Mouse (Mus musculus): ENCODE measurements around the gene Furin. TPM values are rescaled to one million over a fixed set of nuclear protein-coding genes. Genes with fewer than 3 reads are reported as not detected.

Furin gene
- polyA plus RNA-seq, 1 experiment from 2014 or later = 120 TPM

DNA sequence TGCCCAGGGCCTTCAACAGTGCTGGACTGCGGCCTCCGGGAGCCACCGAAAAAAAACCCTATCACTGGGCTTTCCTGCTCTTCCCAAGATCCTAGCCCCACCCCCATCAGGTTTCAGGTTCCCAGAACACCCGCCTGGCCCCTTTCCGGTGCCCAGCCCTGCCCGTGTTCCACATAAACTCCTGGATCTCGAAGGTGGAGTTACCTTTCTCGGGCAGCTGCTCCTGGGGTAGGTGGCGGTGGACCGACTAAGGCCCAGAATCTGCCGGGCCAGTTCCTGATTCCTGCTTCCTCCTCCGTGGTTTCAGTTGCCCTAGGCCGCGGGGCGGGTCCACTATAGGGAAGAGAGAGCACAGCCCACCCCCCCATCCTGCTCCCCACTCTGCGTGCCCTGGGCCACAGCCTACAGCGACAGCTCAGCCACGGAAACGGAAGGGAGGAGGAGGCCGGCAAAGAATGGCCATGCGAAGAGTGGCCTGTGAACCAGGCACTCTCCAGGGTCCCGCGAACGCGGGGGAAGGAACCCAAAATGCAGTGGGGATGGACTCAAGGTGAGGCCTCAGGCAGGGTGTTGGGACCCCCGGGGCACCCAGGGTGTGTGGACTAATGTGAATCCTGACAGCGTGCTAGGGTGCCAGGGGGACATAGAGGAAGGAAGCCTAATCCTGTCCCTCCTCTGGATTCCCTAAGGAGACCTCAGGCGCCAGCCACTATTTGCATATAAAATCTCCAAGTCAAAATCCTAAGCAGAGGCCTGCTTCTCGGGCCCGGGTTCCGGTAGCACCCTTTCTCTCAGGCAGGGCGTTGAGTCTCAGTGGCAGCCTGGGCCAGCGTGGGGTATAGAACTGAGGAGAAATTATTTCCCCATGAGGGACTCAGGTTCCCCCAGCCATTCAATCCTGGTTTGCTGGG, 17.3 kb downstream of the Furin start, which contains the start of gene Fes:
Fes (minus strand) TSS at position 314 of the 911 bp plus-strand sequence.
- ChIA-PET POLR2A (no interaction called here), CTCF (interaction anchor here (2.5 to 3.3 kb wide), 2 partner anchors 11 to 192 kb away, joined by 14 to 47 read pairs; no protein-coding TSS in a partner anchor)
- DNase-seq (ENCODE audit: low read depth, low spot score) (no peak), ATAC-seq (no peak)
- TF ChIP-seq CTCF (IDR thresholded peaks at IDR 0.05) = no peak
- no peaks in the 10 kb centered on the region for H3K27me3 ChIP-seq
- in situ Hi-C loops (cut with MboI; ENCODE audit: low pct_unique_long_range_greater_than_20kb) = loop anchor here (5.0 to 25.0 kb wide), 3 partner anchors 194 to 449 kb away; partner anchors contain the start of genes Crtc3 and Iqgap1

DNA sequence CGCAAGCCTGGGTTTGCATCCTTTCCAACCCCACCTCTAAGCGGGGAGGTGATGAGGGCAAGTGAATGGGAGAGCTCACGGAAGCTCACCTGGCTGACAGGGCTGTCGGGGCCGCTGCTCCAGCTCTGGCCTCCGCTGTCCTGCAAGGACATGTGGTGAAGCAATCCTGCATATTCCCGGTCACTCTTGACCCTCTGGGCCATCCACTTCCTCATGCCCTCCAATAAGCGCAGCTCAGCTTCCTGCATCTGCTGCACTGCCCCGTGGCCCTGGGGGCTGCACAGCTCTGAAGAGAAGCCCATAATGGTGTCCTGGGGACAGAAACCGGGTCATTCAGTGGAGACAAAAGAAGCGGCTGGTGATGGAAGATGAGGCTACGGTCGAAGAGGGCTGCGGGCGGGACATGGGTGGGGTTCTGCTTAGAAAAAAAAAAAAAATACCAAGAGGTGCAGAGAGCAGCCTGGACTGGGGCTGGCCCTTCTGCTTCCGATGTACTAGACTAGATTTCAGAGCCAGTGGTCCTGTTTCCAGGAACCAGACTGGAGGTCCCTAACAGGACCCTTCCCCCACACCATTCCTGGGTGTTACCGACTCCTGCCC, 18.1 kb downstream of the Furin start:
- no peak for DNase-seq (ENCODE audit: low read depth, low spot score)
- no peaks in the 10 kb centered on the region for H3K27me3 ChIP-seq
- ChIA-PET POLR2A (interaction anchor here (0.6 kb wide), 1 partner anchor 99 kb away, joined by 4 read pairs; no protein-coding TSS in a partner anchor), CTCF (interaction anchor here (0.7 to 3.3 kb wide), 7 partner anchors 10 to 193 kb away, joined by 3 to 47 read pairs (median 5); partner anchors contain the start of gene Blm)
- ATAC-seq = no peak
- in situ Hi-C loops (cut with MboI; ENCODE audit: low pct_unique_long_range_greater_than_20kb) = loop anchor here (5.0 to 25.0 kb wide), 3 partner anchors 195 to 450 kb away; partner anchors contain the start of genes Crtc3 and Iqgap1
- TF ChIP-seq CTCF (IDR thresholded peaks at IDR 0.05) = no peak

DNA sequence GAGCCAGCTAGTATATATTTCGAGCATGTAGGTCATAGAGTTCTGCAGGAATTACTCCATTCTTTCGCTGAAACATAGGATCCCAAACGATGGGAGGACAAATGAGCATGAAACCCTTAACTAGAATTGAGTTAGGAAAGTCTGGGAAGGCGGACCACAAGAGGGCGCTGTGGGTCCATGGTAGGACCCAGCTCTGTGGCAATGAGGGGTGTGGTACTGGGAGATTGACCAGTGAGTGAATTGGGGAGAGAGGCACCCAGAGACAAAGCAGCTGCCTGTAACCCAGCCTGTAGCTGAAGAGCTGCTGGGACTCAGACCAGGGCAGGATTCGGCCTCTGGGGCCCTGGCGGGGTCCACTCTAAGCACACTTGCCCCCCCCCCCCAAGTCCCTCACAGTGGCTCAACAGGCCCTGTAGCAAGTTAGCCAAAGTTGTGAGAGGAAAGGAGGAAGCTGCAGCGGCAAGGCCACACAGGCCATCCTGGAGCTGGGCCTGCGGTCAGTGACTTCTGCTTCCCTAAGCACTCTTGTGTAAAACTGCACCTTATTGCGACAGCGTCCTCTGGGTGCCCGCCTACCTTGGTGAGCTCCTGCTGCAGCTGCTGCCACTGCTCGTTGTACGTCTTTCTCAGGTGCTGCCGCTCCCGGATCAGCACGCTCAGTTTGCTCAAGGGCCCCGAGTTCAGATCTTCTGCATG, 18.9 kb downstream of the Furin start:
- no peak for ATAC-seq
- in situ Hi-C loops (cut with MboI; ENCODE audit: low pct_unique_long_range_greater_than_20kb) = loop anchor here (5.0 to 25.0 kb wide), 3 partner anchors 196 to 451 kb away; partner anchors contain the start of genes Crtc3 and Iqgap1
- no peak for TF ChIP-seq CTCF (IDR thresholded peaks at IDR 0.05)
- H3K27me3 ChIP-seq = no peaks in the 10 kb centered on the region
- ChIA-PET POLR2A (interaction anchor here (0.6 kb wide), 1 partner anchor 100 kb away, joined by 4 read pairs; no protein-coding TSS in a partner anchor), CTCF (interaction anchor here (0.7 to 3.3 kb wide), 10 partner anchors 9 to 194 kb away, joined by 3 to 47 read pairs (median 4); partner anchors contain the start of genes Blm and Unc45a)
- no peak for DNase-seq (ENCODE audit: low read depth, low spot score)

DNA sequence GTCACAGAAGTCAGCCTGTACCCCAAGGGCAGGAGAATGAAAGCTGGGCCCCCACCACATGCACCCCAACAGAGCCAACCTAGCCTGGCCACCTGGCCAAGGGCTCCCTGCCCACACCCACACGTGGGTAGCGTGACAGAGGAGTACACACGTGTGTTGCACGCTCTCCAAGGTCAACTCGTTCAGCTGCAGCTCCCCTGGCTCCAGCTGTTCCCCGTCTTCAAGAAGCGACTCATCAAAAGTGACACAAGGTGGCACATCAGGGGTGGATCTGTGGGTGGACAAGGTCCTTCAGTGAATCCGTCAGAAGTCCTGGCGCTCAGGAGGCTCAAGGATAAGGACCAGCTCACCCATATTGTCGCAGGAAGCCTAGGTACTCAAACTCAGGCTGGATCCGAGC, 22.3 kb downstream of the Furin start:
- ATAC-seq = no peak
- in situ Hi-C loops (cut with MboI; ENCODE audit: low pct_unique_long_range_greater_than_20kb) = loop anchor here (25.0 kb wide), 2 partner anchors 304 to 454 kb away; partner anchors contain the start of genes Crtc3 and Iqgap1
- no peak for DNase-seq (ENCODE audit: low read depth, low spot score)
- no peak for TF ChIP-seq CTCF (IDR thresholded peaks at IDR 0.05)
- CTCF ChIA-PET = interaction anchor here (0.9 to 3.7 kb wide), 3 partner anchors 11 to 198 kb away, joined by 3 to 19 read pairs (median 10); partner anchors contain the start of genes Hddc3 and Unc45a
- POLR2A ChIA-PET = no interaction called here
- H3K27me3 ChIP-seq = no peaks in the 10 kb centered on the region

DNA sequence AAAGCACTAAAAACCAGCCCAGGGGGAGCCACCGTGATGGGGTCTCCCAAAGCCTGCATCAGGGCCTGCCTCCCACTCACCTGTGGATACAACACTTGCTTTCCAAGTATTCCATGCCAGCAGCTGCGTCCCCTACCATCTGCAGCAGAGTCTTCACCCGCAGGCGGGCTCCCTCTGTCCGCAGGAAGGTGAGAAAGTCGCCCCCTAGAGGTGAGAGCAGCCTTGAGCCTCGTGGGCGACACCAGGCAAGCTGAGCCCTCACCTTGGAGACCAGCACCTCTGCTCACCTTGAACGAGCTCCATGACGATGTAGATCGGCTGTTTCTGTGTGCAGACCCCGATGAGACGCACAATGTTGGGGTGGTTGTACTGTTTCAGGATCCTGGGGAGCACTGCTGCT, 25.7 kb downstream of the Furin start:
- no peak for TF ChIP-seq CTCF (IDR thresholded peaks at IDR 0.05)
- no peaks in the 10 kb centered on the region for H3K27me3 ChIP-seq
- ATAC-seq = no peak
- no peak for DNase-seq (ENCODE audit: low read depth, low spot score)
- CTCF ChIA-PET = interaction anchor here (0.9 to 2.4 kb wide), 7 partner anchors 9 to 205 kb away, joined by 3 to 7 read pairs (median 3); partner anchors contain the start of genes Hddc3, Man2a2 and Unc45a
- in situ Hi-C loops (cut with MboI; ENCODE audit: low pct_unique_long_range_greater_than_20kb) = loop anchor here (5.0 to 25.0 kb wide), 3 partner anchors 37 to 458 kb away; partner anchors contain the start of genes Crtc3, Hddc3, Iqgap1 and Unc45a
- POLR2A ChIA-PET = no interaction called here

DNA sequence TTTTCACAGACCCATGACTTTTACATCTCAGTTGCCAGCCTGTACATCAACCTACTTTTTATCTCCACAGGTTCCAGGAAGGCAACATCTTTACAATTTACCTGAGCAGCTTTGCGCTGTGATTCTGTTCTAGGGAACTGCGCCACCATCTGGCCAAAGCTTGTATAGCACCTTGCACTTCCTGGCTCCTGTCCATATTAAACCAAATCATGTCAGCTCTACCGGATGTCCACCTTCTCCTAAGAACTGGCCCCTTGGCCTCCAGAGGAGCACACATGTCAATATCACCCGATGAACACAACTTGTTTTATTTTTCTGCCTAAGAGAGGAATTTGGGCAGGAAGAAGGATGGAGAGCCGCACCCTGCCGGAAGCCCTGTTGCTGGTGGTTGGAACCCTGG, 27.8 kb downstream of the Furin start:
- ChIA-PET POLR2A (no interaction called here), CTCF (interaction anchor here (1.3 to 3.6 kb wide), 4 partner anchors 9 to 207 kb away, joined by 3 to 14 read pairs (median 10); partner anchors contain the start of genes Fes and Unc45a)
- no peak for TF ChIP-seq CTCF (IDR thresholded peaks at IDR 0.05)
- no peaks in the 10 kb centered on the region for H3K27me3 ChIP-seq
- ATAC-seq (no peak), DNase-seq (ENCODE audit: low read depth, low spot score) (no peak)
- in situ Hi-C loops (cut with MboI; ENCODE audit: low pct_unique_long_range_greater_than_20kb) = loop anchor here (5.0 to 25.0 kb wide), 3 partner anchors 35 to 460 kb away; partner anchors contain the start of genes Crtc3, Hddc3, Iqgap1 and Unc45a

DNA sequence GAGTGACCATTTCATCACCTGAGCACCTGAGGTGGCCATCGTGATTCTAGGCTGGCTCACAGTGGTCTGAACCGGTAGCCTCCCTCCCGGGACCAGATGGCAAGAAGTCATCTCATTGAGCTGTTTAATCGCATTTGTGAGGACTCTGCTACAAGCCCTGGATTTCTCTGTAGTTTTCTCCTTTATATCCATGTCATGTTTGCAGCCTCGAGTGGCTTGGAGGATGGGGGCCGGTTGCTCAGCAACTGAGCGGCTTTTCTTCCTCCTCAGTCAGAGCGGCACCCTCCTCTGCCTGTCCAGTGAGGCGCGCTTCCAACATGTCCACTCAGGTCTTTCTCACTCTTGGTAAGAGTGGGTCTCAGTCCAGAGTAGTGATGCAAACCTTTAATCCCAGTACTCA, 29.0 kb downstream of the Furin start:
- POLR2A ChIA-PET = no interaction called here
- no peaks in the 10 kb centered on the region for H3K27me3 ChIP-seq
- DNase-seq (ENCODE audit: low read depth, low spot score) = no peak
- CTCF ChIA-PET = interaction anchor here (3.6 kb wide), 1 partner anchor 10 kb away, joined by 14 read pairs; the partner anchor contains the start of gene Fes
- in situ Hi-C loops (cut with MboI; ENCODE audit: low pct_unique_long_range_greater_than_20kb) = loop anchor here (5.0 to 25.0 kb wide), 3 partner anchors 34 to 461 kb away; partner anchors contain the start of genes Crtc3, Hddc3, Iqgap1 and Unc45a
- no peak for ATAC-seq
- TF ChIP-seq CTCF (IDR thresholded peaks at IDR 0.05) = no peak

DNA sequence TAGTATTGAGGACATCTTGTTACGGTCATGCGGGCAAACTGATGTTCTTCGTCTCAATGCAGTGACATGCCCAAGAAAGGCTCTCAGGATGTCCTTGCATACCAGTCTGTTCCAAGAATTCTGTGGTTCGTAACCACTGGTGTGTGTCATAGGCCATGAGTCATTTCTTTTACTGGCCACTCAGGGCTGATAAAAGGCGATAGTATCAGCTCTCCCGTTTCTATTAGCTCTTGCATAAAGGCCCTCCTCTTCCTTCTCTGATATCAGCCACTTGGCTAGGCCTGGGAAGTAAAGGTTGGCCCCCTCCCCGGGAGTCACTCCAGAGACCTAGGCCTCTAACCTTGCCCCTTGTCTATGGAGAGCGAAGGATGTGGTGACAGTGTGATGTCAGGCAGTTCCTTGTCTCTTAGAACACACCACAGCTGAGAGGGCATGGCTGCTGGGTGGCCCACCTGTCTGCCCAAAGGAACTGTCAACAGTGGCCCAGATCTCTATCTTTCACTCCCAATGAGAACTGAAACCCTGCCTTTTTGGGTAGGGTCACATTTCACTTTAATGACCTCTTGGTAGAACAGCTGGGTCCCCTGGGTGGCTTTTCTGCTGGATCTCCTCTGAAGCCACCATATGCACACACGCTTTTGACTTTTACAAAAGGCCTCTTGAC, 29.7 kb downstream of the Furin start:
- DNase-seq (ENCODE audit: low read depth, low spot score) (peak; percentile 50), ATAC-seq (peak; percentile 80)
- ChIA-PET POLR2A (no interaction called here), CTCF (interaction anchor here (0.6 to 3.6 kb wide), 4 partner anchors 11 to 234 kb away, joined by 3 to 14 read pairs (median 3); partner anchors contain the start of gene Fes)
- in situ Hi-C loops (cut with MboI; ENCODE audit: low pct_unique_long_range_greater_than_20kb) = loop anchor here (5.0 to 25.0 kb wide), 3 partner anchors 33 to 462 kb away; partner anchors contain the start of genes Crtc3, Hddc3, Iqgap1 and Unc45a
- TF ChIP-seq CTCF (IDR thresholded peaks at IDR 0.05) = no peak
- H3K27me3 ChIP-seq = no peaks in the 10 kb centered on the region

DNA sequence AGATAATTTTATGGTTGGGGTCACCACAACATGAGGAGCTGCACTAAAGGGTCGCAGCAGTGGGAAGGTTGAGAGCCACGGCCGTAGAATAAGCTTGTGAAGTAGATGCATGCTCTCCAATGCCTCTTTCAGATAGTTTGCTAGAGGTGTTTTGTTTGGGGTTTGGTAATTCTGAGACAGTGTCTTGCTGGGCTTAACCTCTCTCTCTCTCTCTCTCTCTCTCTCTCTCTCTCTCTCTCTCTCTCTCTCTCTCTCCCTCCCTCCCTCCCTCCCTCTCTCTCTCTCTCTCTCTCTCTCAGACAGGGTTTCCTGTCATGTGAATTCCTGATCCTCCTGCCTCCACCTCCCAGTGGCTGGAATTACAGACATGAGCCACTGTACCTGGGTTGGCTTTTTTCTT, 30.5 kb downstream of the Furin start:
- no peak for ATAC-seq
- in situ Hi-C loops (cut with MboI; ENCODE audit: low pct_unique_long_range_greater_than_20kb) = loop anchor here (5.0 to 25.0 kb wide), 3 partner anchors 32 to 463 kb away; partner anchors contain the start of genes Crtc3, Hddc3, Iqgap1 and Unc45a
- no peaks in the 10 kb centered on the region for H3K27me3 ChIP-seq
- POLR2A ChIA-PET = no interaction called here
- DNase-seq (ENCODE audit: low read depth, low spot score) = no peak
- TF ChIP-seq CTCF (IDR thresholded peaks at IDR 0.05) = no peak
- CTCF ChIA-PET = interaction anchor here (0.8 to 1.0 kb wide), 2 partner anchors 33 to 210 kb away, joined by 3 read pairs; no protein-coding TSS in a partner anchor
